Mouse (Mus musculus): ENCODE data around the gene Gpr15. TPM values are rescaled to one million over a fixed set of nuclear protein-coding genes. Genes with fewer than 3 reads are reported as not detected.

Gene Gpr15
- not detected for total RNA-seq (2021)
- long read RNA-seq, experiment 1, result 0 reads
- long read RNA-seq, experiment 2, result 0 reads

GRCm38 (mm10) chr16:58718666-58719120 lies at the start of gene Gpr15:
Gpr15 (minus strand) TSS chr16:58719070.
- no peak for DNase-seq

- DNase-seq, result no peak
Measured at GRCm38 (mm10) chr16:58763076-58763475, 44.2 kb upstream of the Gpr15 start, which contains the start of gene Olfr172. Olfr172 (minus strand) TSS chr16:58763176.

GRCm38 (mm10) chr16:58756191-58756590 lies 37.3 kb upstream of the Gpr15 start:
- DNase-seq, result no peak

GRCm38 (mm10) chr16:58751314-58751713 lies 32.4 kb upstream of the Gpr15 start:
- no peak for DNase-seq

- DNase-seq, result no peak
Measured at GRCm38 (mm10) chr16:58746715-58747114, 27.8 kb upstream of the Gpr15 start.

GRCm38 (mm10) chr16:58740751-58741150 lies 21.9 kb upstream of the Gpr15 start:
- no peak for DNase-seq

- no peak for DNase-seq
Measured at GRCm38 (mm10) chr16:58738800-58739199, 19.9 kb upstream of the Gpr15 start.

GRCm38 (mm10) chr16:58738205-58738604 lies 19.3 kb upstream of the Gpr15 start:
- DNase-seq, result no peak

GRCm38 (mm10) chr16:58728176-58728671 lies 9.4 kb upstream of the Gpr15 start:
- DNase-seq, result no peak

- peak; percentile 97 for DNase-seq
Measured at GRCm38 (mm10) chr16:58727477-58728131, 8.7 kb upstream of the Gpr15 start, which contains the start of gene Cldnd1. Cldnd1 (plus strand) TSS chr16:58727910.

- DNase-seq, result no peak
Measured at GRCm38 (mm10) chr16:58726680-58727476, 8.0 kb upstream of the Gpr15 start.

GRCm38 (mm10) chr16:58722292-58722691 lies 3.4 kb upstream of the Gpr15 start:
- DNase-seq, result no peak

GRCm38 (mm10) chr16:58715018-58715417 lies 3.9 kb downstream of the Gpr15 start:
- no peak for DNase-seq

GRCm38 (mm10) chr16:58713128-58713527 lies 5.7 kb downstream of the Gpr15 start:
- DNase-seq, result no peak

- no peak for DNase-seq
Measured at GRCm38 (mm10) chr16:58712221-58712620, 6.6 kb downstream of the Gpr15 start.

GRCm38 (mm10) chr16:58709536-58709935 lies 9.3 kb downstream of the Gpr15 start:
- no peak for DNase-seq

GRCm38 (mm10) chr16:58708601-58709475 lies 10.0 kb downstream of the Gpr15 start:
- no peak for DNase-seq

GRCm38 (mm10) chr16:58707276-58707905 lies 11.5 kb downstream of the Gpr15 start:
- DNase-seq, result no peak

GRCm38 (mm10) chr16:58704999-58705398 lies 13.9 kb downstream of the Gpr15 start:
- DNase-seq, result no peak

GRCm38 (mm10) chr16:58703382-58704124 lies 15.3 kb downstream of the Gpr15 start:
- no peak for DNase-seq

All from gastrocnemius, postnatal 25 days (tissue).